Mouse (Mus musculus) spleen, adult 2 months (tissue): ENCODE data around the gene Pa2g4. TPM values are rescaled to one million over a fixed set of nuclear protein-coding genes. Genes with fewer than 3 reads are reported as not detected.
A peak's percentile ranks its signal among the peaks of the same experiment; 100 is the strongest.
"Not testable (repeated sequence)": the region's sequence is repeated elsewhere in the genome, so short reads cannot be mapped to it uniquely, and the experiment has no call there.

Experiments
- DNase-seq, 2 experiments: peaks; one replicate each; pipeline versions ENCODE4 v3.0.0 to v3.0.0-alpha.2; 2012 to 2021; ENCODE audit warnings: low spot score in 2 of 2, low read depth in 1 of 2
- H3K27ac ChIP-seq: fragments of 200-500 bp; 2 replicates; pipeline ENCODE4 v1.5.1; 2012; ENCODE audit warnings: low read length, inconsistent platforms; ENCODE audit not compliant: insufficient read depth
- H3K27me3 ChIP-seq: fragments of 200-500 bp; 2 replicates; pipeline ENCODE4 v1.6.1; 2012; ENCODE audit warnings: mild to moderate bottlenecking, moderate library complexity, low read length, inconsistent platforms; ENCODE audit not compliant: control insufficient read depth, insufficient read depth
- H3K36me3 ChIP-seq: fragments of 200-500 bp; 2 replicates; pipeline ENCODE4 v1.6.1; 2012; ENCODE audit warnings: mild to moderate bottlenecking, low read length, inconsistent platforms; ENCODE audit not compliant: control insufficient read depth, insufficient read depth
- H3K4me1 ChIP-seq: fragments of 200-500 bp; 2 replicates; pipeline ENCODE4 v1.6.1; 2011; ENCODE audit warnings: inconsistent platforms; ENCODE audit not compliant: control insufficient read depth, insufficient read depth, insufficient read length
- H3K4me3 ChIP-seq: fragments of 200-500 bp; 2 replicates; pipeline ENCODE4 v1.5.1; 2011; ENCODE audit warnings: mild to moderate bottlenecking, inconsistent platforms; ENCODE audit not compliant: insufficient read depth, insufficient read length; ENCODE audit errors: extremely low read depth
- CTCF ChIP-seq: fragments of 200-500 bp; IDR thresholded peaks from 2 replicates; pipeline ENCODE4 v1.5.1; 2011; ENCODE audit warnings: mild to moderate bottlenecking, inconsistent platforms; ENCODE audit not compliant: insufficient read depth, insufficient read length, insufficient replicate concordance; ENCODE audit errors: extremely low read depth
- POLR2A ChIP-seq: fragments of 200-500 bp; IDR thresholded peaks from 2 replicates; pipeline ENCODE4 v1.6.1; 2011; ENCODE audit warnings: low read depth, low read length, inconsistent platforms
- WGBS: fragments of 180-500 bp; shearing (Covaris S2); methylation state at CpG from one replicate; pipeline ENCODE4 v1.1.7; 2018; 5-methylcytosine and 5-hydroxymethylcytosine counted together
- polyA plus RNA-seq: library from polyadenylated mRNA; depleted of rRNA; stranded (reverse); fragments of >200 nt; gene quantifications from 2 replicates; pipeline ENCODE4 v1.2.3, GENCODE M21; 2012

The Pa2g4 gene
- polyA plus RNA-seq, 1 experiment = 16.8 TPM

DNA sequence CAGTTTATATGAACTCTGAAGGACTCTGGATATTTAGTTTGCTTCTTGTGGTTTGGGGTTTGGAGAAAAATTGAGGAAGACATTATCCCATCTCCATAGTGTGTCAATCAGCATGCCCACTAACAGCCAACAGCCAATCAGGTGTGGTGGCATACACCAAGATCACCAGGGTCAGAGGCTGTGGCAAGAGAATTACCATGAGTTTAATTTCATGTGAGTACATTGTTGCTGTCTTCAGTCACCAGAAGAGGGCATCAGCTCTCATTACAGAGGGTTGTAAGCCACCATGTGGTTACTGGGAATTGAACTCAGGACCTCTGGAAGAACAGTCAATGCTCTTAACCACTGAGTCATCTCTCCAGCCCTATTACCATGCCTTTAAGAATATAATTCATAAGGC lies 9.5 kb downstream of the Pa2g4 start:
- no peaks in the 10 kb centered on the region for H3K4me1 ChIP-seq
- no peak for DNase-seq
- H3K27me3 ChIP-seq = no peaks in the 10 kb centered on the region
- no peak overlapping the region for H3K4me3 ChIP-seq
- TF ChIP-seq CTCF (no peak), POLR2A (no peak)
- no peak overlapping the region for H3K27ac ChIP-seq
- H3K36me3 ChIP-seq = peaks cover 29% of the 10 kb centered on the region

DNA sequence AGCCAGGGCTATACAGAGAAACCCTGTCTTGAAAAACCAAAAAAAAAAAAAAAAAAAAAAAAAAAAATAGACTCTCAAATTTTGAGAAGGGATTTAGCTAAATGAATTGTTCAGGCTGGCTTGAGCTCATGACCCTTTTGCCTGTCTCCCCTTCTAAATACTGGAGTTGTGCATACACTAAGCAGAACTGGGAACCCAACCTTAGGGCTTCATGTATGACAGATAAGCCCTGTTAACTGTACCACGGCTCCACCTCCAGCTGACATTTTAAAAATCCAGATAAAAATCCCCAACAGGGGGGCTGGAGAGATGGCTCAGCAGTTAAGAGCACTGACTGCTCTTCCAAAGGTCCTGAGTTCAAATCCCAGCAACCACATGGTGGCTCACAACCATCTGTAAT lies 10.2 kb downstream of the Pa2g4 start:
- WGBS = 79% methylated on average over 1 of the region's 1 CpGs
- H3K36me3 ChIP-seq = peaks cover 24% of the 10 kb centered on the region
- not testable (repeated sequence) for H3K4me3 ChIP-seq, H3K4me1 ChIP-seq, H3K27ac ChIP-seq, DNase-seq, H3K27me3 ChIP-seq

DNA sequence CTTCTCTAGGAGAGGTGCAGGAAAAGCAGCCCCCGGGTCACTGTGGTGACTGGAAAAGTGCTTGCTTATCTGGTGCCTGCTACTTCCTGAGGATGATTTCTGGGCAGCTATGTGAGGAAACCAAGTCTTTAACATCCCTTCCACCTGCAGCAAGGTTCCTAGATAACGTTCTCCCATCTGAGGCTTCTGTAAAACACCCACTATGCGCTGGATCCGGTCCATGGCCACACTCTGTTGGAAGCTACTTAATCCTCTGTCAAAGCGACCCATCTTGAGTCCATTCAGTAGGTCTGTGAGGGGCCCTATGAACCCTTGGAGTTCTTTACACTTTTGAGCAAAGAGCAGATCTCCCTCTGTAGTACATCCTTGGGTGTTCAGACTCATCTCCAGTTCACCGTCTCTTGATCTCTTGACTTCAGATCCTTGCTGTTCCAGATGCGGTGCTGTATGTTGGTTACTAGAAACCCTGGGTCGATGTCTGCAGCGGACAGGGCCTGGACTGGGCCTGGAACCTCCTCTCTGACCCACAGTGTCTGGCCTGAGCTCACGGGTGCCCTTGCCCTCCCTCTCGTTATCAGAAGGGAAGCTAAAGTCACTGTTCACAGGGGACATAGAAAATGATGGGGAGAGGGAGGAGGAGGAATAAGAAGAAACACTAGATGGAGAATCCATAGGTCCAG lies 15.5 kb downstream of the Pa2g4 start:
- DNase-seq, H3K4me3 ChIP-seq, H3K4me1 ChIP-seq, H3K27ac ChIP-seq, H3K36me3 ChIP-seq, H3K27me3 ChIP-seq: not testable (repeated sequence)
- whole genome bisulfite sequencing = 84% methylated on average over 11 of the region's 11 CpGs

DNA sequence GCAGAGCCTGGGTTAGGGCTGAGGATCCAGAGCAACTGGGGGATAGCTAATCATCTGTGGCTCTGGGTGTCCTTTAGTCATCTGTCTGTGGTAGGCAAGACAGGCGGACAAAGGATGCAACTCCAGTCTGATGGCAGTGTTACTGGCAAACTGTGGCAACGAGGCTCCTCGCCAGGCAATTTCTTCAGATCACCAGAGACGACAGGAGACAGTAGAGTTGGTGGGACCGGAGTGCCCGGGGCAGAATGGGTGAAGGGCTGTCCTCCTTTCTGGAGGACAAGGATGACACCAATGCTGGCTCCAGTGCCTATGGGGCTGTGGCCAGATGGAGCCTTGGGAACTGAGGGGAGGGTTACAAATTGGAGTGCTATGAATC lies 16.1 kb downstream of the Pa2g4 start:
- H3K4me3 ChIP-seq = not testable (repeated sequence)

DNA sequence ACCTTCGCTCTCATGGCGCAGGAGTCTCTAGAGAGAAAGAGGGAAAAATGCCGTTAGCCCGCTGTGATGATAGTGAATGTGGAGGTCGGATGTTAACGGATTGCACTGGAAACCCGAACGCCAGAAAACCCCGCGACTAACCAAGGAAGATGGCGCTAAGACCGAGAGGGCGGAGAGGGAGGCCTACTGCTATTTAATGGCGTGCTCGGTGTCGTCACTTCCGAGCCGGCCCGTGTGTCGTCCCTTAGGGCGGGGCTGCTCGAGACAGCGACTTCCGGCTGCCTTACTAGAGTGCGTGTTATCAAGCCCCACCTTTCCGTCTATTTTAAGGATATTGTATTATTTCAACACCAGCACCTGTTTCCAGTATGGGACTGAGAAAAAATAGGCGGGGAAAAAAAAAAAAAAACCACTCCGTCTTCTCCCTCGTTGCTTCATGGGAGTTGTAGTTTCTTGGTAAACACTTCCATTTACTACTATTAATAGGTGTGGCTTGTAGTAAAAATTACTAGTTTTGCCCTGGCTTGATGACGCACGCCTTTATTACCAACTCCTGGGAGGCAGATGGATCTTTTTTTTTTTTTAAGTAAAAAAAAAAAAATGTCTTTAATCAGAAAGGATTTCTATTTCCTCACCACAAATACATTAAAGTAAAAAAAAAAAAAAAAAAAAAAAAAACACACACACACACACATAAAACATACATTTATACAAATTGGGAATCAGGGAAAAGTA lies 16.7 kb downstream of the Pa2g4 start, which contains the start of gene Rpl41:
Gene Rpl41 (minus strand): TSS at position 359 of the 735 bp plus-strand sequence.
- WGBS = under 1% methylated on average over 31 of the region's 31 CpGs

More for the DNA sequence above, 16.1 kb downstream of the Pa2g4 start:
- DNase-seq, H3K4me1 ChIP-seq, H3K27me3 ChIP-seq: not testable (repeated sequence)
- H3K27ac ChIP-seq = peak overlapping the region; percentile 59; the same call in 1 of the 2 replicates
- H3K36me3 ChIP-seq = peaks cover 10% of the 10 kb centered on the region
- WGBS = 71% methylated on average over 6 of the region's 6 CpGs

DNA sequence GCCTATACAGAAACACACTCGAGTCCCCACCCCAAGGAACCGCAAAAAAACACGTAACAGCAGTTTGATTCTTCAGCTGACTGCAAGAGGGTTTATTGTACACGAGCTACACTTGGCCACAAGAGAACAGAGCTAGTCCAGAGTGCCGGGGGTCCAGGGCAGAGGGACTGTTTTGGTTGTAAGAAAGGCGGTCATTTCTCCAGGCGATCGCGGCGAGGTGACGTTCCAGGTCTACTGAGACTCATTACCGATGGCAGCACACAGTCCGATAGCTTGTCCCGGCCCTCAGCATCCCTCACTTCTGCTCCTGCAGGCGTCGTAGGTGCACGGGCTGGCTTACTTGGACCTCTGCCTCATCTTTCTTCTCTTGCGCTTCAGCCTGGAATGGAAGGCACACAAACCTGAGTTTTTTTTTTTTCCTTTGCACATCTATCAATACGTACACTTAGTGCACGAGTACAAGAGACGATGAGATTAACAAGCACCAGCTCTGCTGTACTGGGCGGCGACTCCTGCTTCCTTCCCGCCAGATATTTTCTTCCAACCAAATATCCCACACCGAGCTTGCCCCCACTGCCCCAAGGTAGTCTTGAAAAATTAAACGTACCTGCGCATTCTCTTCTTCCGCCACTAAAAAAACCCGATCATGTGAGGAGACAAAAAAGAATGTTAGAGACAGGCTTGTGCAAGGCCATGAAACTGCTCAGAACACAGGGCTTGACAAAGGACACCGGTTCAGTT lies 17.6 kb downstream of the Pa2g4 start:
- peak overlapping the region; percentile 91 for H3K27ac ChIP-seq
- H3K4me1 ChIP-seq, H3K27me3 ChIP-seq, DNase-seq: not testable (repeated sequence)
- H3K4me3 ChIP-seq = peak overlapping the region; percentile 73
- H3K36me3 ChIP-seq = peaks cover 22% of the 10 kb centered on the region
- WGBS = 1% methylated on average over 30 of the region's 30 CpGs

More for the DNA sequence above, 16.7 kb downstream of the Pa2g4 start, which contains the start of gene Rpl41:
- Histone ChIP-seq H3K4me1 (peaks cover 2% of the 10 kb centered on the region), H3K27me3 (no peaks in the 10 kb centered on the region), H3K27ac (peak within 1 kb of the TSS; percentile 91), H3K4me3 (peak within 1 kb of the TSS; percentile 73), H3K36me3 (peaks cover 16% of the 10 kb centered on the region)
- TF ChIP-seq POLR2A = peak; percentile 98
- no peak for TF ChIP-seq CTCF
- peak; percentile 89 to 97 for DNase-seq
